Mouse (Mus musculus): ENCODE data around the gene Cd320. TPM values are rescaled to one million over a fixed set of nuclear protein-coding genes. Genes with fewer than 3 reads are reported as not detected.

Gene Cd320
- total and polyA plus RNA-seq, 3 experiments, result 45.6 to 48.5 TPM; not detected in 1

DNA sequence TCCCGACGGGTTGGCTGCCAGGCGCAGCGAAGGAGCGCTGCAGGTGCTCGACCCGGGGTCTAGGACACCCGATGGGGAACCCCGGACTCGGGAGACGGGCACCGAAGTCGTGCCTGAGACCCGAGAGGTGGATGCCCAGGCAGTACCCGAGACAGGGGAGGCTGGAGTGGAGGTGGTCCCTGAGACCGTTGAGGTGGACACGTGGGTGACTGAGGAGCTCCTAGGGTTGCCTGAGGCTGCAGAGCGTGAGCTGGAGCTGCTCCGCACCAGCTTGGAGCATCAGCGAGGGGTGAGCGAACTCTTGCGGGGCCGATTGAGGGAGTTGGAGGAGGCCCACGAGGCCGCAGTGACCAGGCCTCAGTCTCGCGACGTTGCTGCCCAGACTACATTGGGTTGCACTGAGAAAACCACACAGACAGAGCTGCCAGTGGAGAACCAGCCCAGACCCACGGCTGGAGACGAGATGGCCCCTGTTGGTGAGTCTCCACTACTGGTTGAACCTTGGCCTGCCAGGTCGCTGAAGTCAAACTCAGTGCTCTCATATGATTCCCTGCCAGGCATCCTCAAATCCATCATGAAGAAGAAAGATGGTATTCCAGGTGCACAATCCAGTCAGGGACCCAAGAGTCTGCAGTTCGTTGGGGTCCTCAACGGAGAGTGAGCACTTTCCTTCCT is 24.8 kb upstream of the Cd320 start:
- Histone ChIP-seq H3K4me1 (ENCODE audit: control insufficient read depth in 1 of 2, insufficient read depth in 2 of 2, low read length in 2 of 2) (peaks cover 0 to 11% of the 10 kb centered on the region in 2 experiments; a peak in 2 of 4 replicates), H3K9me3 (replicated peaks; ENCODE audit: insufficient read depth, low read length) (no peaks in the 10 kb centered on the region), H3K36me3 (ENCODE audit: control insufficient read depth in 1 of 2, insufficient read depth in 2 of 2, low read length in 2 of 2) (peaks cover 13 to 14% of the 10 kb centered on the region in 2 experiments), H3K79me2 (ENCODE audit: control insufficient read depth, insufficient read depth, low read length, poor library complexity) (peaks cover 10% of the 10 kb centered on the region), H3K9ac (ENCODE audit: control insufficient read depth, low read depth, low read length, poor library complexity, severe bottlenecking) (peak overlapping the region; percentile 69), H3K4me3 (ENCODE audit: control insufficient read depth in 1 of 2, insufficient read depth in 1 of 2, low read depth in 2 of 2, low read length in 2 of 2) (peak overlapping the region; percentile 13 to 23; a peak in 3 of 4 replicates), H3K27ac (ENCODE audit: control insufficient read depth, low read depth, low read length) (peak overlapping the region; percentile 38; the same call in 1 of the 2 replicates), H3K27me3 (ENCODE audit: control insufficient read depth in 1 of 2, insufficient read depth in 2 of 2, low read length in 2 of 2) (no peaks in the 10 kb centered on the region)
- no peak for DNase-seq (ENCODE audit: low read depth, low spot score)
- TF ChIP-seq USF2 (IDR thresholded peaks at IDR 0.05; ENCODE audit: borderline replicate concordance in 1 of 2, insufficient read depth in 1 of 2, low read depth in 1 of 2, low read length in 2 of 2), result no peak
- no peak for TF ChIP-seq MAFK (IDR thresholded peaks at IDR 0.05; ENCODE audit: borderline replicate concordance, low read depth, low read length)
- TF ChIP-seq RAD21 (IDR thresholded peaks at IDR 0.05; ENCODE audit: low read depth, low read length), result no peak
- TF ChIP-seq ZC3H11A (IDR thresholded peaks at IDR 0.05; ENCODE audit: low read depth, low read length), result no peak
- TF ChIP-seq NRF1 (IDR thresholded peaks at IDR 0.05; ENCODE audit: insufficient read depth, low read depth, low read length, poor library complexity, severe bottlenecking), result no peak
- TF ChIP-seq UBTF (IDR thresholded peaks at IDR 0.05; ENCODE audit: borderline replicate concordance, insufficient read depth, low read depth, low read length), result no peak
- no peak for TF ChIP-seq CHD2 (IDR thresholded peaks at IDR 0.05; ENCODE audit: low read length)

DNA sequence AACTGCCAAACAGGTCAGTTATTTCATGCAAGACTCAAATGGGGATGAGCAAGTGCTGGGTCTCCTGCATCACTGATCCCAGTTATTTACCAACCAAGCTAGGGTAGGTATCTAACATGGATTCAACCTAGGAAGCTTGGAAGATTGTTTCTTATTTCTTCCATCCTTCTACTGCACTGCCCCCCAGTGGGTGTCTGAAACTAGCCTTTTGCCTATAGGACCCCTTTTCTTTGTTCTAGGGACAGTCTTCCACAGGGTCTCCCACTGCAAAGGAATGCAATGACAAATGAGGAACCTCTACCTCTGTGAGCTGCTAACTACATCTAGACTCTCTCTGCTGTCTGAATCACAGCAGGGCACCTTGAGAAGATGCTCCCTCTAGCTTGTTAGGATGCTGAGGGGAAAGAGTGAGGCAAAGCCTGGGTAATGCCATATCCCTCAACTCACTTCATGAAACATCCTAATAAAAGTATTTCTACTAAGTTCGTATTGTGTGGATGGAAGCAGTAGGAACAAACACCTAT is 20.4 kb upstream of the Cd320 start:
- Histone ChIP-seq H3K4me3 (ENCODE audit: control insufficient read depth in 1 of 2, insufficient read depth in 1 of 2, low read depth in 2 of 2, low read length in 2 of 2) (peak overlapping the region in 1 of 2 experiments; percentile 93; a peak in 2 of 4 replicates), H3K36me3 (ENCODE audit: control insufficient read depth in 1 of 2, insufficient read depth in 2 of 2, low read length in 2 of 2) (peaks cover 16 to 26% of the 10 kb centered on the region in 2 experiments), H3K27me3 (ENCODE audit: control insufficient read depth in 1 of 2, insufficient read depth in 2 of 2, low read length in 2 of 2) (no peaks in the 10 kb centered on the region), H3K27ac (ENCODE audit: control insufficient read depth, low read depth, low read length) (0 out of 2 replicates have a peak overlapping the region, but pooled peaks have one; percentile 16), H3K4me1 (ENCODE audit: control insufficient read depth in 1 of 2, insufficient read depth in 2 of 2, low read length in 2 of 2) (peaks cover 0 to 11% of the 10 kb centered on the region in 2 experiments; a peak in 2 of 4 replicates), H3K9me3 (replicated peaks; ENCODE audit: insufficient read depth, low read length) (no peaks in the 10 kb centered on the region), H3K9ac (ENCODE audit: control insufficient read depth, low read depth, low read length, poor library complexity, severe bottlenecking) (peak overlapping the region; percentile 89), H3K79me2 (ENCODE audit: control insufficient read depth, insufficient read depth, low read length, poor library complexity) (peaks cover 39% of the 10 kb centered on the region)
- no peak; the same call in 1 of the 2 replicates for TF ChIP-seq ZMIZ1 (IDR thresholded peaks at IDR 0.05; ENCODE audit: low read depth, low read length)
- TF ChIP-seq ZNF384 (IDR thresholded peaks at IDR 0.05; ENCODE audit: low read depth, low read length), result no peak
- no peak for TF ChIP-seq JUND (IDR thresholded peaks at IDR 0.05; ENCODE audit: low read depth, low read length)
- no peak for TF ChIP-seq BHLHE40 (IDR thresholded peaks at IDR 0.05; ENCODE audit: borderline replicate concordance, low read depth, low read length)
- no peak for TF ChIP-seq EP300 (IDR thresholded peaks at IDR 0.05; ENCODE audit: low read depth in 1 of 2, low read length in 2 of 2)
- no peak for TF ChIP-seq CHD1 (IDR thresholded peaks at IDR 0.05; ENCODE audit: low read depth, low read length)
- TF ChIP-seq CTCF (IDR thresholded peaks at IDR 0.05 in 2 of 3, conservative IDR thresholded peaks at IDR 0.05 in 1 of 3; ENCODE audit: control insufficient read depth in 1 of 3, insufficient read depth in 1 of 3, low read depth in 2 of 3, low read length in 3 of 3, poor library complexity in 1 of 3, severe bottlenecking in 1 of 3), result peak in 2 of 3 experiments; percentile 15 to 18; a peak in 2 of 6 replicates
- peak; percentile 51 for DNase-seq (ENCODE audit: low read depth, low spot score)

All from MEL (cell line).